Mouse (Mus musculus) cerebellum, postnatal 4 days (tissue): ENCODE results near the gene Ccr10.
"Not testable (repeated sequence)": the region's sequence is repeated elsewhere in the genome, so short reads cannot be mapped to it uniquely, and the experiment has no call there.

Experiments
- DNase-seq, 2 experiments: peaks; one replicate each; pipeline ENCODE4 v3.0.0; 2022; ENCODE audit warnings: low spot score in 2 of 2, mixed read lengths in 1 of 2

The Ccr10 gene

GRCm38 (mm10) chr11:101171721-101172433 is 3.4 kb downstream of the Ccr10 start:
- no peak for DNase-seq

GRCm38 (mm10) chr11:101170811-101171610 is 4.2 kb downstream of the Ccr10 start, which contains the start of gene Plekhh3:
Gene Plekhh3, minus strand, starts transcription at chr11:101171351.
- peak; percentile 79 to 89 for DNase-seq

- no peak for DNase-seq
Measured at GRCm38 (mm10) chr11:101170354-101170810, 4.9 kb downstream of the Ccr10 start, which contains the start of gene Cntnap1. Gene Cntnap1, plus strand, starts transcription at chr11:101170523.

GRCm38 (mm10) chr11:101169301-101170107 is 5.7 kb downstream of the Ccr10 start:
- DNase-seq, result no peak

- DNase-seq, result no peak
Measured at GRCm38 (mm10) chr11:101168301-101168980, 6.8 kb downstream of the Ccr10 start.

- no peak for DNase-seq
Measured at GRCm38 (mm10) chr11:101167963-101168300, 7.3 kb downstream of the Ccr10 start.

- no peak for DNase-seq
Measured at GRCm38 (mm10) chr11:101167211-101167962, 7.9 kb downstream of the Ccr10 start.

GRCm38 (mm10) chr11:101166357-101166756 is 8.9 kb downstream of the Ccr10 start:
- no peak for DNase-seq

- DNase-seq, result no peak
Measured at GRCm38 (mm10) chr11:101164677-101165580, 10.3 kb downstream of the Ccr10 start.

- DNase-seq, result no peak
Measured at GRCm38 (mm10) chr11:101164351-101164665, 10.9 kb downstream of the Ccr10 start.

- DNase-seq, result no peak
Measured at GRCm38 (mm10) chr11:101163476-101164350, 11.5 kb downstream of the Ccr10 start.

GRCm38 (mm10) chr11:101162772-101163171 is 12.5 kb downstream of the Ccr10 start:
- DNase-seq, result no peak

- DNase-seq, result no peak
Measured at GRCm38 (mm10) chr11:101162301-101162700, 12.9 kb downstream of the Ccr10 start.

- DNase-seq, result no peak
Measured at GRCm38 (mm10) chr11:101161551-101161950, 13.7 kb downstream of the Ccr10 start.

GRCm38 (mm10) chr11:101160981-101161505 is 14.2 kb downstream of the Ccr10 start:
- not testable (repeated sequence) for DNase-seq

GRCm38 (mm10) chr11:101160151-101160550 is 15.1 kb downstream of the Ccr10 start:
- not testable (repeated sequence) for DNase-seq

GRCm38 (mm10) chr11:101155728-101156371 is 19.4 kb downstream of the Ccr10 start, which contains the start of gene Tubg2:
Gene Tubg2, plus strand, starts transcription at chr11:101155907.
- DNase-seq, result peak; percentile 54 to 56

GRCm38 (mm10) chr11:101155151-101155550 is 20.1 kb downstream of the Ccr10 start:
- no peak for DNase-seq
